Mouse (Mus musculus) megakaryocyte progenitor cell, adult 5-6 weeks (primary cell): ENCODE data around the gene Slc17a4. TPM values are rescaled to one million over a fixed set of nuclear protein-coding genes. Genes with fewer than 3 reads are reported as not detected.
A peak's percentile ranks its signal among the peaks of the same experiment; 100 is the strongest.

Source experiments
- ATAC-seq: replicated peaks from 2 replicates; pipeline ENCODE4 v1.8.0; 2016; ENCODE audit warnings: mild to moderate bottlenecking, moderate TSS enrichment, inconsistent platforms; ENCODE audit not compliant: poor library complexity
- total RNA-seq, 2 experiments: library from RNA; stranded (forward) in 1 of 2; stranded (reverse) in 1 of 2; fragments of 157-497, 149-512 nt in 1 of 2; fragments of 200-1000 nt in 1 of 2; gene quantifications; 2 replicates each; pipeline versions ENCODE4 v1.2.3 to v1.2.4; 2015 to 2017

The Slc17a4 gene
- total RNA-seq, 2 experiments from 2014 or later = 0.33 TPM; not detected in 1

DNA sequence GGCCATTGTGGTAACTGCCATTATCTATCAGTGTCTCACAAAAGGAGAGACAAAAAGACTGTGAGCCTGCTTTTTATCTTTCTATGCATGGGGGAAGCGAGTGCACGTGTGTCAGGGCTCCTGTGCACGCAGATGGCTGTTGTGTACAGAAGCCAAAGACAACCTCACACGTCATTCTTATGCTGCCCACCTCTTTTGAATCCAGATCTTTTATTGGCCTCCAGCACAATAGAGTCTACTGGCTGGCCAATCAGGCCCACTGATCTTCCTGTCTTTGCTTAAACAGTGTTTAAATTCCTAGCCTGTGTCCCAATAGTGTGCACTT, 21.6 kb downstream of the Slc17a4 start:
- peak; percentile 95 for ATAC-seq

DNA sequence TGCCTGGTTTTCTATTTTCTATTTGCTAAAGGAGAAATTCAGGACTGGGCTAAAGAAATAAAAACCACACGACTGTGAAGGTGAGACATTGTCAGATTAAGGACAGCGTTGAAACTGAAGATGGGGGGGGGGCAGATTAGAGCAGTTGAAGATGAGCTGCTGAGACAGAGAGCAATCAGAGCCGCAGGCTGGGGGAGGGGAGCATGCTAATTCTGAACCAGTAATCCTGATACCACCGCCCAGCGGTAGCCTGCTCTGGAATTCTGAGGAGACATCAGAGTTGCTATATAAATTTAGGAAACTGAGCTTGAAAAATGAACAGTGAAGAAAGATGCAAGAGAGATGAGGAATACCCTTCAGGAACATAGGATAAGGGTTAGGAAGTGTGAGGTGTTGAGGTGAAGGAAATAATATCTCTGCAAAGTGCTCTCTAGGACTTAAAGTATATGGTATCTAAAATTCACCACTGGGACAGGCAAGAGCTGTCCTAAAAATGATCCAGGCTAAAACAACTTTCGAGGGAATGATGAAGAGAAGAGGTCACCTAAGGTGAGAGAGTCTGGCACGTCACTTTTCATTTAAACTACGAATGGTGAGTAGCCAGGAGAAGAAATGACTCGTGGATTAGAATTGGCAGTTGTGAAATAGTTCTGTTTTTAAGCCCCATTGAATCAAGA, 22.1 kb downstream of the Slc17a4 start:
- no peak for ATAC-seq

DNA sequence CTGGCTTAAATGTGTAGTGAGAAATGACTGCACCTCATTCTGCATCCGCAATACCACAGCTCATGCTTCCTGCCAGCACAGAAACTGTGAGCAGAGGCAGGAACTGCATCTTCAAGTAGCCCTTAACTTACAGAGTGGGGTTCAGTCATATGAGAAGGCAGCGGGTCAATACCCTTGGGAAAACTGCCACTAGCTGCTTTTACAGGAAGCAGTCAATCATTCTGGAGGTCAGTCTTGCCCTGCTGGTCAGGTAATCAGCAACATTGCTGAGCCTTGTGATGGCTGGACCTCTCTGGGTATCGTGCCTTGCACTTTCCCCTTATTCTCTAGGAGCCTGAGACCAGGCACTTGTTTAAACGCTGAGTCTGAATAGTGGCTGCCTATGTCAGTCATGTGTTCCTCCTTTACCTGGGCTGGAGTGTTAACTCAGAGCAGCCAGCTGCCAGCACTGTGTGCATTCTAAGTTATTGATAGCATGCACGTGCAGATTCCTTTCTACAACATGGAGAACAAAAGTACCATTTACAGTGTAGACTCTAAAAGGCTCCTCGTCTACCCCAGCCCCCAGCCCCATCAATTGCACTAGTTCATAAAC, 25.7 kb downstream of the Slc17a4 start:
- no peak for ATAC-seq

DNA sequence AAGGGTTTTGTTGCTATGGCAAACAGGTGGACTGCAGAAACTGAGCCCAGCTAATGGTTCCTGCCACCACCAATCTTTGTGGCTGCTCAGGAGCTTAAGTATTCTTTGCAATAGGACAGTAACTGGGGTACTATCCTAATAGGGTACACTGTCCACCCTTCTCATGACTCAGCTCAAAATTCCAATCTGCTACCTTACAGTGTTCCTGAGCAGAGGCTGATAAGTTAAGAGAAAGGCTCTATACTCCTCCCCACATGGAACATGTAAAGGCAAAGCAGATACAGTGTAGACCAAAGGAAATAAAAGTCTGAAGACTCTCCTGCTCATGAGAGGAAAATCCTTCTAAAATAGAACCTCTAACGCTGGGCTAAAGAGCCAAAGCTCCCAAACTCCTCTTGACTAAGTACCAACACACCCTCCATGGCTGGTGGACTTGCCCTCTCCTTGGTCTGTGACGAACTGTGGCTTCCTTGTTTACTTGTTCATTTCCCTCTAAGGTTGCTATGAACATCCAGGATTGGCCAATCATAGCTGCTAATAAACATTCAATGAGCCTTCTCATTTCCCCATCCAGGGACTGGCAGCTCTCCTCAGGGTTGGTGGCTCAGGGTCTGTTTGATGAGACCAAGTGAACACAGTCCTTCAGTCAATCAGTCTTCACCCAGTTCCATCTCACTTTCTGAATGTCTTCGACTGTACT, 27.6 kb downstream of the Slc17a4 start:
- peak; percentile 47 for ATAC-seq

DNA sequence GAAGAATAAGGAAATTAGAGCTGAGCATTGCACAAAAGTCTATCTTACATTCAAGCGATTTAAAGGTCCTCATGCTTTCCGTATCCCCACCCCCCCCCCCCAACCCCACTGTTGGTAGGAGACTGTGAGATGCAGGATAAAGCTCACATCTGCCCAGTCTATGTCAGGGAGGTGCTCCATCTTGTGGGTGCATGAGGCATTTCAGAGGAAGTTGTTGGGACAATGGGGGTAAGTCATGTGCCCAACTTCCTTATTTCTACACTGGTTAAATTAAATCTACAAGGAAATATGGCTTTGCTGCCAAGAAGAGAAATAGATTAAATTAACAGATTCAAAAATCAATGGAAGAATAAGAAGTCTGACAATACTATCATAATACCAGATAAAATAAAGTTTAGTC, 29.3 kb downstream of the Slc17a4 start:
- ATAC-seq = peak; percentile 99

DNA sequence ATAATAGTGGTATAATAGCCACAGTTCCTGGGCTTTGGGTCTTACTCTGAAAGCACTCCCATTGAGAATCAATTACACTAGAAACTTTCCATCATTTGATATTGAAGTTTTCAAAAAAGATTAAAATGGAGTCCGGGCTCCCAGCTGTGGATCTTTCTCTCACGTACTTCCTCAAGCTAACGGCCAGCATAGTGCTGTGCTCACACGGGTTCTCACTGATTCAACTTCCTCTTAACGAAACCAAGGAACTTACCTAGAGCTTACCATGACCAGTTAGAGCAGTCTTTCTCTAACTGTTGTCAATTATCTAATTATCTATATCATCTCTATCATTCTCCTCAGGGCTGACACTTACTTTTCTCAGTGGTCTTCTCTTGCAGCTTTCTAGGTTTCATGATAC, 35.2 kb downstream of the Slc17a4 start:
- peak; percentile 83 for ATAC-seq

DNA sequence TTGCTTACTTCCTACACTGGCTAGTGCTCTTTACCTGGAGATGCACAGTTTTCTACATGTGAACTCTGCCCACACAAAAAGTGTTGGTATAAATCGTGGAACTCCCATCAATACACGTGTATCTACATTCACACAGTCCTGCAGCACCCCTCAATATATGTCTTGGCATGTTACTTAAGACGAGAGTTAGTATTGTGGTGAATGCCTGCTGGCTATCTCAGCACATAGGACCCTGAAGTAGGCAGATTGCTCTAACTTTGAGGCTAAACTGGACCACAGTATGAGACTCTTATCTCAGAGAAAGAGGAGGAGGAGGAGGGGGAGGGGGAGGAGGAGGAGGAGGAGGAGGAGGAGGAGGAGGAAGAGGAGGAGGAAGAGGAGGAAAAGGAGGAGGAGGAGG, 35.7 kb downstream of the Slc17a4 start:
- peak; percentile 42; the same call in 1 of the 2 replicates for ATAC-seq

DNA sequence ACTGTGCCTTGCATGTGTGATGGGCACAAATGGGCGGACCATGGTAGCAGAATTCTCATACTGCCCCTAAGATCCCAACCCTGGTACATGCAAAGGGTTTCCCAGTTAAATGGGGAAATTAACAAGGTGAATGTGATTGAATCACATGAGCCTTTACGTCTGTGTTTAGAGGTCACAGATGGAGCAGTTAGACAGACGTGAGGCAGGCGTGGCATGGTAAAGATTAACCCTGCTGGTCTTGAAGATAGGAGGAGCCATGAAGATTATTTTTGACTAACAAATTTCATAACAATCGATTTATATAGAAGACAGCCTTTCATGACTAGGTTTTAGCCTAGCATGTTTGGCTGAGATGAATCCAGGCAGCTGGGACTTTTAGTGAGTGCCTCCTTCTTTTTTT, 41.7 kb downstream of the Slc17a4 start:
- 0 out of 2 replicates have a peak, but pooled peaks have one; percentile 23 for ATAC-seq

DNA sequence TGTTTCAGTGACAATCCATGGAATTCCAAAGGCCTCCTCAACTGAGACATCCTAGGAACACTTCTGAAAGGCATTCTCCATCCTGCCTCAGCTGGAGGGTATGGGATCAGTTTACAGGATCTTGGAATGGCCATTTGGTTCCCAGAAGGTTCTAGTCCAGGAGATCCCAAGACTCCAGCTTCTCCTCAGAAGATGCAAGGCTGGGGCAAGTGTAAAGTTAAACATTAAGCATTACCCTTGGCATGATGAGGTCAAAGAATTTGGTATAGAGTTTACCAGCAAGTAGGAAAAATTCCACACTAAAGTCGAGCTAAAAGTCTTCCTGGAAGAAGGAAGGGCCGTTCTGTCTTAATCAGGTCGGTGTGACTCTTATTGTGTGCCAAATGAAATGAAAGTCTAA, 44.8 kb downstream of the Slc17a4 start:
- ATAC-seq = no peak

DNA sequence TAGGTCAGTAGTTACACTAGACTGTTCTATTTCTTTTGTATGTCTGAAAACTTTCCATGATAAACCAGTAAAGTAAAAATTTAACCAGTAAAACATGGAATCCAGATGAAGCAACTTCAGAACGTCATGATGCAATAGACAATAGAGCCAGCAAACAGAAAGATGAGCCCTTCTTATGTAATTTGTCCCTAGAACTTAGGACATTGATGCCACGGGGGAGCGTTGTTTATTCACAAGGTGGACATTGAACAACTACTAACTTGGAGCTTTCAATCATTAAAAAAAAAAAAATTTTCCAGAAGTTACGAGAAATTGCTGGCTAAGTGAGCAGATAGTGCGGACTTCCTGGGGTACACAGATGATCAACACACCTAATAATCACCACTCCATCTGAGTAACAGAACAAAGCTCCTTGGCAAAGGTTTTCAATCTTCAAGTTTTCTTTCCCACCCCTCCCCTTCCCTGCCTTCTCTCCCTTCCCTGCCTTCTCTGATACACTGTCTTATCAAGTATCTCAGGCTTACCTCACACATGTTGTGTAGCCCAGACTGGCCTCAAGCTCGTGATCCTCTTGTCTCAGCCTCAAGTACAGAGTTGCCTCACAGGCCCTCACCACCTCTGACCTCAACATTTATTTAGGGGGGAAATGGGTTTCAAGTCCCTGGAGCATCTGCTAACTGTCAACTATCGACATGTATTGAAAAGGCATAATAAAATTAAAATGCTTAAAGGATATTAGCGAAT, 45.8 kb downstream of the Slc17a4 start:
- ATAC-seq = peak; percentile 40; the same call in 1 of the 2 replicates

DNA sequence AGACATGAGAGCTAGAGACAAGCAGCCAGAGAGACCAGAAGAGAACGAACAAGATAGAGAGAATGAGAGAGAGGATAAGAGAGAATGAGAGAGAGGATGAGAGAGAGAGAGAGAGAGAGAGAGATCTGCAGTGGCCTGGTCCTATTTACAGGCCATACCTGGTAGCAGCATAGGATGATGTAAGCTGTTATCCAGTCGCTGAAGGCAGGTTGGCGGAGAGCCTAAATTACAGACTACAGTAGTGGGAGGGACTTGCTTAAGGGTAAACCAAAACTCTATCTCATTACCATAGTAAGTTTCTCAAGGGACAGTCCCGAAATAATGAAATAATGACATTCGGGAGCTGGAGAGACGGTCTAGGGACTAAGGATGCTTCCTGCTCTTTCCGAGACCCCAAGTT, 47.4 kb downstream of the Slc17a4 start, which contains the start of gene Slc17a1:
Gene Slc17a1 (plus strand): TSS at position 346 of the 400 bp plus-strand sequence.
- ATAC-seq = peak; percentile 62

DNA sequence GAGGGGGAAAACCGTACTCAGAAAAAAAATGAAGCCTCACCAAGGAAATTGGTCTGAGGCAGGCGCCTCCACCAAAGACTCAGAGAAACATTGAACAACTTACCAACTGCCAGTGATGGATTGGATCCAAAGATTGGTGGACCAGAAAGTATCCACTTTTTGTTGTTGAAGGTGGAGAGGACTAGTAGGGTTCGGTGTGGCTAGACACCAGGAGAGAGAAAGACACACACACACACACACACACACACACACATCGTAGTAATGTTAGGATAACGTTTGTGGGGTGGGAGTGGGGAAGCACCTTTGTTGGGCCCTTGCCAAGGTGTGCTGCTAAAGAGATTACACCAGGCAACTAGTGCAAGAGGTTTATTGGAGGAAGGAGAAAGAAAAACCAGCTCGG, 47.8 kb downstream of the Slc17a4 start:
- peak; percentile 47 for ATAC-seq

DNA sequence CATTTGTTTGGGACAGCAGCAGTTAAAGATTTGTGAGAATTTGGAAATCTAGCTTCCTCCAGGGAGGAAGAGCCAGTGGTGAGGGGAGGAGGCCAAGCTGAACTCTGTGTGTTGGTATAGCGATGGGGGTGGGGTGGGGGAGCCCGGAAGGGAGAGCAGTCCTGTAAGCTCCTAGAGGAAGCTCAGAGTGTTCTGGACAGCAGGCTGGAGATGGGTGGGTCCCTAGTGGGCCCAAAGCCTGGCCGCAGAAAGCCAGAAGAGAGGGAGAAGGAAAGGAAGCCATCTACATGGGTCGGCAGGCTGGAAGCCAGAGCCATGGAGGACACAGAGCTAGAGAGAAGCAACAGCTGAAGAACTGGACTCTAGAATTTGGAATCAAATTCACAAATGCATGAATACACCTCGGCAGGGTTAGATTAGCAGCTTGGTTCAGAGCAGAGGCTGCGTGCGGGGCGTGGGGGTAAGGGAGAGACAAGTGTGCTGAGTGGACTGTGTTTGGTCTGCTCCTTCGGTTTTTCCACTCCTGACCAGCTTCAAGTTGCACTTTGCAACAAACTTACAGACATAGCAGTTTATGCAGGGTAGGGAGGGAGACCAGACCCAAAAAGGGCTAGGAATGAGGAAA, 48.6 kb downstream of the Slc17a4 start:
- no peak for ATAC-seq

DNA sequence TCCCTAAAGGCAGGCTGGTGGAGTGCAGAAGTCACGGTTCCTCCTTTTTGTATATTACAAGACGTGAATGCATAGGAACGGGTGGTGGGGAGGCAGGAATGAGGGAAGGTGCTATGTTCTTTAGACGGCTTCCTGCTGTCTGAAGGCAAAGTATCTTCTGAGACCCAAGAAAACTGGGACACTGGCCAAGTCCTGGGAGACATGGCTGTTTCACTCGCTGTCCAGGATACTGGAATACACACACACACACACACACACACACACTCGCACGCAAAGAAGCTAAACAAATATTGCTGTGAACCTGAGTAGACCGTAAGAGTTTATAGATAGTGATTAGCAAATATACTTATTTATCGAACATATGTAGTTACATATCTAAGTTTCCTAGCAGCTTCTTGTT, 50.1 kb downstream of the Slc17a4 start:
- no peak for ATAC-seq

DNA sequence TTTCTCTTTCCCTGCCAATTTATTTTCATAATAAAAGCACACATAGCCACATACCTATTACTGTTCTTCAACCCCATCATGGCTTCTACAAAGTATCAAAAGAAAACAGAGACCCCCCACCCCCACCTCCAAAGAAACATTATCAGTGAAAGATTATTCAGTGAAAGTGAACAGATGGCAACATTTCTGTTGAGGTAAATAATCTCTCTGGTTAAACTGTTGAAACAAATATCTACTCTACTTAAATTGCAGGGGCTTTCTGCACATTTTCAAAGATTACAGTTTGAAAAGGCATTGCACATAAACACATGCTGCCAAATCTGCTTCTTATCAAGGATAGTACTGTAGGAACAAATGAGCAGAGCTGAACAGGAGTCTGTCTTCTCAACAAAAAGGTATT, 53.0 kb downstream of the Slc17a4 start:
- ATAC-seq = no peak

DNA sequence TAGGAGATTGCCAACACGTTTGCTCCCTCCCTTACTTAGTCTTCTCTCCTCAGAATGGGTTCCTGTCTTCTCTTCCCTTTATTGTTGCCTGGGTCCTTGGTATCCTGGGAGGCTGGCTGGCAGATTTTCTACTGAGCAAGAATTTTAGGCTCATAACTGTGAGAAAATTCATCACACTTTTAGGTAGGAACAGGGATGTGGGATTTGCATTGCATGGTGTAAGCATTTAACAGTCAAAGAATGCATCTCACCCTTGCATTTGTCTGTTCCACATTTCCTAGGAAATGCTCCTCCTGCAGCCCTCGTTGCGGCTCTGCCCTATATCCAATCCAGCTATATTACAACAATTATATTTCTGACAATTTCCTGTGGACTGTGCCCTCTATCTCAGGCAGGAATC, 58.4 kb downstream of the Slc17a4 start:
- ATAC-seq = no peak

DNA sequence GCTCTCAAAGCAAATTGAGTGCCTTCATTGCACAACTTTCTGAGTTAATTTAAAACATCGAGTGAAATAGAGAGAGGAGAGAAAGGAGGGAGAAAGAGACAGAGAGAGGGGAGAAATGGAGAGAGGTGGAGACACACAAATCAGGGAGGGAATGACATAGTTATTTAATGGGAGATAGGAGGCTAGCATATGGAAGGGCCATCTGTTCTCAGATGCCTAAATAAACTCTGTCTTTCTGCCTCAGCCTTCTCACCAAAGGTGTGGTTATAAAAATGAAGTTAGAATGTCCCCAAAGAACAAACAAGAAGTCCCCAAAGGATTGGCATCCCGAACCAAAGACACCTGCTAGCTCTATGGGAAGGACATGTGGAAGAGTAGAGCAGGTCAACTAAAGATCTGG, 65.5 kb downstream of the Slc17a4 start:
- no peak for ATAC-seq
